Mouse (Mus musculus): ENCODE results near the gene Zfp970. TPM values are rescaled to one million over a fixed set of nuclear protein-coding genes. Genes with fewer than 3 reads are reported as not detected.
"Not testable (repeated sequence)": the region's sequence is repeated elsewhere in the genome, so short reads cannot be mapped to it uniquely, and the experiment has no call there.

The Zfp970 gene
- total RNA-seq (2015; ENCODE audit: low replicate concordance) (not detected in 2 replicates), total RNA-seq (2017; ENCODE audit: low replicate concordance) (0.39 TPM in 1 of 2 replicates, not detected in the other)

DNA sequence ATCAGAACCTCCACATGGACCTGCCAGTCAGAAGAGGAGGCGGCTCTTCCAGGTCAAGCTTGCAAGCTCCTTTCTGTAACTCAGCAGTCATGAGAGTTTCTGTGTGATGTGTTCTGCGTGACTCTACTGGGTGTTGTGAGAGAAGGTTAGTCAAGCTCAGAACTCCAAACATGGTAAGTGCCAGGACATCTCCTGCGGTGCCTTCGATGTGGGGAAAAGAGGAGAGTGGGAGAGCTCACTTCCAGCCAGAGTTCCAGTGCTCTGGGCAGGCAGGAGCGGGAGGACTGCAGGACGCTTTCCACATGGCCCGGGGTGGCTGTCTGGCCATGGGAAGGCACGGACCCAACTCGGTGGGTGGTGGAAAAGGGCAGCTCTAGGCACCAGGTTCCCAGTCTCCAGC is at the start of gene Zfp970:
TSS of gene Zfp970 (plus strand) at position 58 of the 400 bp plus-strand sequence.
- ATAC-seq (replicated peaks; ENCODE audit: low FRiP score, poor library complexity, severe bottlenecking) = not testable (repeated sequence)

DNA sequence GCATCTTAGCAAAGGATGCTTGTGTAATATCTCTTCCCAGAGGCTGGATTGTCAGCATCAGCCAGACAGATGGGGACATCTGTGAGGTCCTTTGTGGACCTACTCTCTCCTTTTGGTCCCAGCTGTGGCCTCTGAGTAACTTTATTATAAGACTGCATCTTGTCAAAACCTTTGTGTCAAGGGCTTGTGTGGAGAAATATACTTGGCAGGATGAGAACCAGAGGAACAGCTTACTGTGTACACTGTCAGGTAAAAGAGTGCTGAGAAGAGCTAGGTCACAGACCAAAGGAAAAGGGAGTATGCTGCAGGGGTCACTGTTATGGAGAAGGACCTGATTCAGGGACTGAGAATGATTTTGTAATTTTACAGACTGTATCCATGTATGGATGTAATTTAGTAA is 3.7 kb downstream of the Zfp970 start:
- ATAC-seq (replicated peaks; ENCODE audit: low FRiP score, poor library complexity, severe bottlenecking) = not testable (repeated sequence)

GRCm38 (mm10) chr2:177472261-177472660 is 7.7 kb downstream of the Zfp970 start:
- ATAC-seq (replicated peaks; ENCODE audit: low FRiP score, poor library complexity, severe bottlenecking) = not testable (repeated sequence)

GRCm38 (mm10) chr2:177481971-177482370 is 17.4 kb downstream of the Zfp970 start:
- ATAC-seq (replicated peaks; ENCODE audit: low FRiP score, poor library complexity, severe bottlenecking) = not testable (repeated sequence)

GRCm38 (mm10) chr2:177483238-177483948 is 18.9 kb downstream of the Zfp970 start:
- ATAC-seq (replicated peaks; ENCODE audit: low FRiP score, poor library complexity, severe bottlenecking) = not testable (repeated sequence)

GRCm38 (mm10) chr2:177498067-177498466 is 33.5 kb downstream of the Zfp970 start, which contains the start of gene Gm14403:
Gene Gm14403 (plus strand): TSS chr2:177498215.
- not testable (repeated sequence) for ATAC-seq (replicated peaks; ENCODE audit: low FRiP score, poor library complexity, severe bottlenecking)

DNA sequence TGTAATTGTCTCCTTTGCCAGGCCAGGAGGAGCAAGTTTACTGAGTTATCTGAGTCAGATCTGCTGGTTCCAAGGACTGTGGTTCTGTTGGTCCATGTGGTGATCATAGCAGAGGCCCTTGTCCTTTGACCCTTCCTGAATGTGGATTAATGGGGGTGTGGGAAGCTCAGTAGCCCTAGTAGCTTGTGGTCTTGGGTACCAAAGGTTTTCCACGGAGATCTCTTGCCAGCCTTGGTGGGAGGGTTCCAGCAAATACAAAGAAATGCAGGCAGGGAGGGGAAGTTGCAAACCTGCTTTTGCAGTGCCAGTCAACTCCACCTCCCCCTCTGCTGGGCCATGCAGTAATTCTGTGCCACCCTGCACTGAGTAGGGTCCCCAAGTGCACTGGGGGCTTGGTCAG is 34.6 kb downstream of the Zfp970 start:
- not testable (repeated sequence) for ATAC-seq (replicated peaks; ENCODE audit: low FRiP score, poor library complexity, severe bottlenecking)

- not testable (repeated sequence) for ATAC-seq (replicated peaks; ENCODE audit: low FRiP score, poor library complexity, severe bottlenecking)
Observed at GRCm38 (mm10) chr2:177505211-177505719, 40.7 kb downstream of the Zfp970 start.

- not testable (repeated sequence) for ATAC-seq (replicated peaks; ENCODE audit: low FRiP score, poor library complexity, severe bottlenecking)
Observed at GRCm38 (mm10) chr2:177511381-177511780, 46.8 kb downstream of the Zfp970 start.

DNA sequence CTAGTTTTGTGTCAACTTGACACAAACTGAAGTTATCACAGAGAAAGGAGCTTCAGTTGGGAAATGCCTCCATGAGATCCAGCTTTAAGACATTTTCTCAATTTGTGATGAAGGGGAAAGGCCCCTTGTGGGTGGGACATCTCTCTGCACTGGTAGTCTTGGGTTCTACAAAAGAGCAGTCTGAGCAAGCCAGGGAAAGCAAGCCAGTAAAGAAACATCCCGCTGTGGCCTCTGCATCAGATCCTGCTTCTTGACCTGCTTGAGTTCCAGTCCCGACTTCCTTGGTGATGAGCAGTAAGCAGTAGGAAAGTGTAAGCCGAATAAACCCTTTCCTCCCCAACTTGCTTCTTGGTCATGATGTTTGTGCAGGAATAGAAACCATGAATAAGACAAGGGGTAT is 47.4 kb downstream of the Zfp970 start:
- ATAC-seq (replicated peaks; ENCODE audit: low FRiP score, poor library complexity, severe bottlenecking) = not testable (repeated sequence)

GRCm38 (mm10) chr2:177513991-177514479 is 49.5 kb downstream of the Zfp970 start:
- ATAC-seq (replicated peaks; ENCODE audit: low FRiP score, poor library complexity, severe bottlenecking) = not testable (repeated sequence)

DNA sequence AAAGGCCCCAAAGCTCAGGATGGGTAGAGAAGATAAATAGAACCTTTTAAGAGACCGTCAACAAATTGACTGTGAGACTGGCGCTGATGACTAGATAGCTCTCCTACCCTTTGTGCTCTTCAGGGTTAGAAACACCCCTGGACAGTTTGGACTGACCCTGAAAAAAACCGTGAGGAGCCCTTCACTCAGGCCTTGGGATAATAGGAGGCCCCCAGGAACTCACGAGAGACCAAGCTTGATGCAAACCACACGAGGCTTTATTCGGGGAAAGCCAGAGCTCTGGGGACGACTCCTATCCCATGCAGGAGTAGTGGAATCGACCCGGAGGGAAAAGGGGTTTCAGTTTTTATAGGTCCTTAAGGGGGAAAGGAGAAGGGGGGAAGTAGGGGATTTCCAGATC is 53.2 kb downstream of the Zfp970 start:
- not testable (repeated sequence) for ATAC-seq (replicated peaks; ENCODE audit: low FRiP score, poor library complexity, severe bottlenecking)

DNA sequence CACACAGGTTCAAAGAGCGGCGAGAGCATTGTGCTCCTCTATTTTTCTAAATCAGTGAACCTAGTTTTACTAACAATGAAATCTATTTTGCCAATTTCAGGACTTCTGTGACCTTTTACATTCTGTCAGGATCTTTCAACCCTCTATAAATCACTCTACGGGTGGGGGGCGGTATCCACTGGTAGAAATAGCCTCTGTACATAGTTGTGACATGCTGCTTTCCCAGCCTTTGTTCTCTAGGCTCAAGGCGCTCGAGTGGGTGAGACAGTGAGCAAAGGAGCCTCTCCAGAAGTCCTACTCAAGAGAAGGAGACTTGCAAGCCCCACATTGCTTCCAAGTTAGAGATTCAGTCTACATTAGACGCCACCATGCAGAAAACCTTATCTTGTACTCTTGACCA is 53.8 kb downstream of the Zfp970 start:
- not testable (repeated sequence) for ATAC-seq (replicated peaks; ENCODE audit: low FRiP score, poor library complexity, severe bottlenecking)

GRCm38 (mm10) chr2:177518960-177519359 is 54.4 kb downstream of the Zfp970 start:
- ATAC-seq (replicated peaks; ENCODE audit: low FRiP score, poor library complexity, severe bottlenecking) = not testable (repeated sequence)

DNA sequence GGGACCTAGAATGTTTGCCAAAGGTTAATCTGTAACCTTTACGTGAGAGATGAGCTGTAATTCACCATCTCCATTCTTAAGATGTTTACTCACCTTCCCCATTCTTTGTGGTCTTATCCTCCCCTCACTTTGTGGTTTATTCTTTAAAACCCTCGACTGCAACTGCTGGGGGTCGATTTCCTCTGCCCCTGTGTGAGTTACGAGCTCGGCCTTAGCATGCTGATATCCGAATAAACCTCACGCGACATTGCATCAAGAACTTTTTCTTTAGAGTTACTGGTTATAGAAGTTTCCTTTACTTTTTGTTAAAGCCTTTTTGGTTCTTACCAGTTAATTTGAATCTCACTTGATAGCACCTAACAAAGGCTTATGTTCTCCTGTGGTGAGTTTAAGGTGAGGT is 55.5 kb downstream of the Zfp970 start:
- ATAC-seq (replicated peaks; ENCODE audit: low FRiP score, poor library complexity, severe bottlenecking) = no peak

DNA sequence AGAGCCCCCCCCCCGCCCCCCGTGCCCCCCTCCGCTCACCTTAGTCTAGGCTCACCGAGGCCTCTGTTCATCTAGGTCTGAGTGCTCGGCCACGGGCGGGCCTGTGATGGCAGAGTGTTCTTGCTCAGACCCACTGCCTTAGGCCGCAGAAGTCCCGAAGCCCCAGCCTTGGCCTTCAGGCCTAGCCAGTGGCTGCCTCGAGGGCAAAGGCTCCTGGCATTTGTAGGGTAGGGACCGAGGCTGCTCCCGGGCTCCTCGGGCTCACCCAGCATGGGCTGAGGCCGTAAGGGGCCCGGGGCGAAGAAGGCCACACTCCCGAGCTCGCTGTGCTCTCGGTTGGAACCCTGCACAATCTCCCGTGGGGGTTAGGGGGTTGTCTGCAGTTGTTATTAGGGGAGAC is 58.5 kb downstream of the Zfp970 start:
- ATAC-seq (replicated peaks; ENCODE audit: low FRiP score, poor library complexity, severe bottlenecking) = no peak

DNA sequence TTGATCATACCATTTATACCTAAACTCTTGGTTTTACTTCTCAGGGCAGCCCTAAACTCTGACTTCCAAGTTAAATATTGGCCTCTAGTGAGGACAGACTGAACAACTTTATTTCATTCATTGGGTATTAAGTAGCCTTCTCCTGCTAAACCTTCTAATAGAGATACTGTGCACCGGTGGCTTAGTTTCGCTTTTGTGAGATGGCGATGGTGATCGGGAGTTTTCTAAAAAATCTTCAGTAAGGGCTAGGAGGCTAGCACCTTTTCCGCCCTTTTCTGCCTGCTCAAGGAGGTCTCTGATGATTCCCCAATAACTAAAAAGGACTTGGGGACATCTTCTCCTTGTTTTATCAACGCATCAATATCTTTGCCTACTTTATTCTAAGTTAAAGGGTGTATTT is 59.1 kb downstream of the Zfp970 start:
- ATAC-seq (replicated peaks; ENCODE audit: low FRiP score, poor library complexity, severe bottlenecking) = not testable (repeated sequence)

DNA sequence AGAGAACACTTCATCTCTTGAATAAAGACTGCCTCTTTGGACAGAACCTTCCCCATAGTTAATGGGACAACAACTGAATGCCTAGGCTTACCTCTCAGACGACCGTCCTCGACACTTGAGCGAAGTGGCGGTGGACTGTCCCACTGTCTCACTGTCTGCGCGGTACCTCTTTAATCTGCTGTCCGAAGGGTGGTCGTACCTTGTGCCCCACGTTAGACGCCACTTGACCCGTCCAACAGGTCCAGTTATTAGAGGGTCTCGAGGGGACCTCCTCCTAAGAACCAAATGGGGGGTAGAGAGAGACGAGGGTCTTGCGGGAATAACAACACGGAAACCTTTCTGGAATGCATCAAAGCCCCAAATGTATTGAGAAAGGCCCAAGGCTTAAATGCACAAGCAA is 59.6 kb downstream of the Zfp970 start:
- not testable (repeated sequence) for ATAC-seq (replicated peaks; ENCODE audit: low FRiP score, poor library complexity, severe bottlenecking)
